Mouse (Mus musculus) MEL (cell line): ENCODE results near the gene Igsf8.

ENCODE experiments used
- CHD1 ChIP-seq: IDR thresholded peaks from 2 replicates; pipeline ENCODE4 v1.6.1; 2012; ENCODE audit warnings: low read depth, mild to moderate bottlenecking, inconsistent platforms, low read length, improper control_type of control experiment
- CTCF ChIP-seq, 3 experiments: IDR thresholded peaks in 2 of 3; conservative IDR thresholded peaks in 1 of 3; 2 replicates each; pipeline ENCODE4 v1.5.1; 2011 to 2012; ENCODE audit warnings: low read length in 3 of 3, low read depth in 2 of 3, mild to moderate bottlenecking in 2 of 3, improper control_type of control experiment in 1 of 3, inconsistent platforms in 1 of 3, mixed read lengths in 1 of 3, moderate library complexity in 1 of 3; ENCODE audit not compliant: control insufficient read depth in 1 of 3, insufficient read depth in 1 of 3, poor library complexity in 1 of 3, severe bottlenecking in 1 of 3
- E2F4 ChIP-seq: IDR thresholded peaks from 2 replicates; pipeline ENCODE4 v1.6.1; 2011; ENCODE audit warnings: low read depth, low read length, improper control_type of control experiment, borderline replicate concordance
- EP300 ChIP-seq, 2 experiments: IDR thresholded peaks; 2 replicates each; pipeline ENCODE4 v1.6.1; 2011; ENCODE audit warnings: improper control_type of control experiment in 2 of 2, low read length in 2 of 2, low read depth in 1 of 2, mild to moderate bottlenecking in 1 of 2
- GATA1 ChIP-seq: IDR thresholded peaks from 2 replicates; pipeline ENCODE4 v1.6.1; 2011; ENCODE audit warnings: low read depth, low read length, improper control_type of control experiment
- HCFC1 ChIP-seq: IDR thresholded peaks from 2 replicates; pipeline ENCODE4 v1.6.1; 2012; ENCODE audit warnings: low read depth, mild to moderate bottlenecking, inconsistent platforms, low read length, improper control_type of control experiment, moderate library complexity
- MAX ChIP-seq: IDR thresholded peaks from 2 replicates; pipeline ENCODE4 v1.6.1; 2011; ENCODE audit warnings: low read length, improper control_type of control experiment
- POLR2A ChIP-seq, 2 experiments: IDR thresholded peaks; 2 replicates each; pipeline ENCODE4 v1.6.1; 2011 to 2012; ENCODE audit warnings: low read length in 2 of 2, mild to moderate bottlenecking in 2 of 2, control low read depth in 1 of 2, improper control_type of control experiment in 1 of 2, low read depth in 1 of 2, moderate library complexity in 1 of 2; ENCODE audit not compliant: control insufficient read depth in 1 of 2, insufficient read depth in 1 of 2, poor library complexity in 1 of 2
- POLR2AphosphoS5 ChIP-seq: IDR thresholded peaks from 2 replicates; pipeline ENCODE4 v1.6.1; 2012; ENCODE audit warnings: low read depth, borderline replicate concordance, mild to moderate bottlenecking, inconsistent platforms, low read length, moderate library complexity, mixed read lengths
- RAD21 ChIP-seq: IDR thresholded peaks from 2 replicates; pipeline ENCODE4 v1.6.1; 2011; ENCODE audit warnings: mild to moderate bottlenecking, low read depth, low read length, improper control_type of control experiment
- RCOR1 ChIP-seq: IDR thresholded peaks from 2 replicates; pipeline ENCODE4 v1.6.1; 2012; ENCODE audit warnings: low read depth, mild to moderate bottlenecking, inconsistent platforms, low read length, improper control_type of control experiment
- SMC3 ChIP-seq: IDR thresholded peaks from 2 replicates; pipeline ENCODE4 v1.6.1; 2011; ENCODE audit warnings: low read depth, low read length, improper control_type of control experiment
- TBP ChIP-seq: IDR thresholded peaks from 2 replicates; pipeline ENCODE4 v1.8.0; 2011; ENCODE audit warnings: low read depth, low read length, improper control_type of control experiment
- TCF12 ChIP-seq: IDR thresholded peaks from 2 replicates; pipeline ENCODE4 v1.6.1; 2014; ENCODE audit warnings: low read depth, mild to moderate bottlenecking, inconsistent platforms, low read length, improper control_type of control experiment, moderate library complexity

DNA sequence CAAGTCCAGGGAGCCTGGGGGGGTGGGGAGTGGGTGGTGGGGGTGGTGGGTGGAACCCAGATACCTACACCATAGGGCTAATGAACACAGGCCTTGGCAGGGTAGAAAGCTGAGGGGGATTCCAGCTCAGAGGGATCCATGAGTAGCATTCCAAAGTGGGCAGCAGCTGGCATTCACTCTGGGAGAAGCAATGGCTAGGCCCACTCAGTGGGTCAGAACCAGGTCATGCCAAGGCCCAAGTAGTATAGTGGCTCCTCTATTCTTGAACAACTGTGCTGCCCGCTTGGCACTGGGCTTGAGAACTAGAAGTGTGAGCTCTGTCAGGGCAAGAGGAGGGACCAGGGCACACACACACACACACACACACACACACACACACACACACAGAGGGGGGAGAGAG lies 47.0 kb downstream of the Igsf8 start:
- TF ChIP-seq HCFC1 (no peak), POLR2AphosphoS5 (no peak), TCF12 (no peak), CHD1 (no peak), RCOR1 (no peak), CTCF (IDR thresholded peaks at IDR 0.05 in 2 of 3, conservative IDR thresholded peaks at IDR 0.05 in 1 of 3; ENCODE audit: control insufficient read depth in 1 of 3, insufficient read depth in 1 of 3, low read depth in 2 of 3, low read length in 3 of 3, poor library complexity in 1 of 3, severe bottlenecking in 1 of 3) (no peak), SMC3 (no peak), POLR2A (IDR thresholded peaks at IDR 0.05; ENCODE audit: control insufficient read depth in 1 of 2, insufficient read depth in 1 of 2, low read depth in 1 of 2, low read length in 2 of 2, poor library complexity in 1 of 2) (no peak), EP300 (IDR thresholded peaks at IDR 0.05; ENCODE audit: low read depth in 1 of 2, low read length in 2 of 2) (no peak), TBP (no peak), GATA1 (no peak), RAD21 (no peak), E2F4 (no peak), MAX (no peak)
